Mouse (Mus musculus) G1E (cell line): ENCODE measurements at regions not wholly inside any gene's neighbourhood (a gene's known extent, or its start where the extent isn't known, plus 50 kb on each side); places are given as distances from the start of the nearest gene placed in this dataset.

Experiments
- CTCF ChIP-seq: IDR thresholded peaks from 2 replicates; pipeline ENCODE4 v1.5.1; 2012; ENCODE audit warnings: low read depth, low read length, inconsistent platforms, mixed read lengths
- TAL1 ChIP-seq: conservative IDR thresholded peaks from 2 replicates; pipeline ENCODE4 v1.6.1; 2012; ENCODE audit warnings: low read depth, low read length, inconsistent platforms, mixed read lengths

- TF ChIP-seq CTCF (no peak), TAL1 (no peak)
Observed at GRCm38 (mm10) chr13:107919403-107919802, 124.8 kb upstream of the Smim15 start.
